Mouse (Mus musculus): Measurements from ENCODE around the gene Cd81.

GRCm38 (mm10) chr7:143007599-143008369 is 44.8 kb upstream of the Cd81 start:
- peak; percentile 96 for TF ChIP-seq CTCF (IDR thresholded peaks at IDR 0.05; ENCODE audit: extremely low read depth, insufficient read length, insufficient replicate concordance, low read depth, low read length)
- TF ChIP-seq POLR2A (IDR thresholded peaks at IDR 0.05; ENCODE audit: low read depth, low read length), result peak; percentile 15; the same call in 1 of the 2 replicates

All from small intestine, adult 2 months (tissue).